Comparison of ENCODE assay signal across 7 mouse cellular contexts in genomic region chr5:25086234-25086633, GRCm38 (mm10). TPM values are rescaled to one million over a fixed set of nuclear protein-coding genes. Genes with fewer than 3 reads are reported as not detected.
A peak's percentile ranks its signal among the peaks of the same experiment; 100 is the strongest.
DNase-seq lines count a peak whose midpoint lies in the region.

No protein-coding gene starts in this region.

- DNase-seq in urinary bladder, postnatal 25 days (ENCODE audit: low spot score) = peak; percentile 46
- no peak for DNase-seq in urinary bladder, adult 2 months (ENCODE audit: low spot score)
- DNase-seq in cerebellum, adult 11-12 months = peak; percentile 75
- DNase-seq in gonadal fat pad, adult 2 months (ENCODE audit: low read depth) = peak; percentile 89
- peak; percentile 67 to 82 for DNase-seq in layer of hippocampus, postnatal 14 days (ENCODE audit: low spot score in 2 of 2)
- peak; percentile 15 for DNase-seq in retina, embryonic 14.5 days (ENCODE audit: low spot score)
- DNase-seq in yolk sac, embryonic 10.5 days (ENCODE audit: low spot score) = no peak

RNA-seq across cellular contexts. Expression of gene Prkag2, which starts 14.2 kb away (rescaled TPM):
- polyA plus RNA-seq in urinary bladder, adult 2 months (2012; rRNA removed) = 142 and 145 TPM in 2 replicates
- 30.2 TPM in 2 replicates for polyA plus RNA-seq in gonadal fat pad, adult 2 months (2012; rRNA removed)
- 100 to 1,000 TPM; 151 to 155 TPM for total RNA-seq in layer of hippocampus, postnatal 14 days (2021)

Comparison
In these comparisons a context has a peak if more than half of its experiments do, and no peak if none do; other contexts are left out.
1. DNase-seq: peak in urinary bladder, postnatal 25 days (single experiment), cerebellum, adult 11-12 months (single experiment), gonadal fat pad, adult 2 months (single experiment), layer of hippocampus, postnatal 14 days (2 of 2) and retina, embryonic 14.5 days (single experiment); none in urinary bladder, adult 2 months (single experiment) and yolk sac, embryonic 10.5 days (single experiment).